Mouse (Mus musculus) ovary, adult 18-20 months (tissue): ENCODE measurements around the gene Anxa1.

Experiments used
- DNase-seq: peaks from one replicate; pipeline ENCODE4 v3.0.0; 2022; ENCODE audit warnings: low spot score, mixed read lengths

The Anxa1 gene

GRCm38 (mm10) chr19:20390455-20390994, at the start of gene Anxa1:
TSS of gene Anxa1 (minus strand) at chr19:20390944.
- peak; percentile 15 for DNase-seq

DNA sequence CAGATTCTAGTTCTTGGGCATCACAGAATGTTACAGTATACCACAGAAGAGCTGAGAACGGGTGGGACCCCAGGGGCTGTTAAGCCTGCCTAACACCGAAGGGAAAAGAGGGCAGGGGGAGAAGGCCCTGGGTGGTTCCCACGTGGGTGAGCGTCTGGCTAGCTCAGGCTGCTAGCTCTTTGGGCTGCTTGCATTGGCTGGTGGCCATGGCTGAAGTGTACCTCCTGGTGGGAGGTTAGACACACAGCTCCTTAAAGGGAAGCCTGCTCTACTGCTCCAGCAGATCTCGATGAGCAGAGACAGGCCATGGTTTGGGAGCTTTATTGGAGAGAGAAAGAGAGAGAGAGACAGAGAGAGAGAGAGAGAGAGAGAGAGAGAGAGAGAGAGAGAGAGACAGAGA, 46.3 kb upstream of the Anxa1 start:
- no peak for DNase-seq

DNA sequence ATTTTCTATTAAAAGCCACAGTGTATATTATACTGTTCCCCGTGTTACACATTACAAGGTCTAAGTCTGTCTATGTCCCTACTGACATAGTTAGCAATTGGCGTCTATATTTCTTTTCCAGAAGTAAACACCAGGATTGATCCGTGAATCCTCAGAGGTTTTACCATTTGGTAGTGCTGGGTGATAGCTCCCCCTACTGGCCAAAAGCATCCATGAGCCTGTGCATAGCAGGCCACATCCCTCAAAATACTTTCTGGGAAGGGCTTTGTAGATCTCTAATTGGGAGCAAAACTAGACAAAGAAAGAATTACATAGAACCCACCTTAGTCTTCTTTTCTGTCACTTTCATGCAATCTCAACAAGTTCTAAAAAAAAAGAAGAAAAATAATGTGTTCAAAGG, 43.8 kb upstream of the Anxa1 start:
- DNase-seq, result no peak

DNA sequence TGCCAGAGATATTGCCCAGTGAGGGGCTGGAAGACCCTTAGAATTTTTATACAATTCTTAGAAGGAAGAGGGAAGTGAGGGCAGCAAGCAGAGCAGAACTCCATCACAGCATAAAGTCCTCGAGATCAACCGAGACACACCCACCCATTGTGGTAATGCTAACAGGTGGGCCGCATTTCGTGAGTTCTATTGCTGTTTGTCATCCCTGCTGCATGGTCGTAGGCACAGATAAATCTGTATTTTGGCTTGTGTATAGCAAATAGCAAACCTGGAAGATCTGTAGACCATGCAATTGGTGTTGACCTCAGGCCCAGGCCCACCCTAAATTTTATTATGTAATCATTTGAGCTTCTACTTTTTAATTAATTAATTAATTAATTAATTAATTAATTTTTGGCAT, 43.2 kb upstream of the Anxa1 start:
- DNase-seq, result no peak

- DNase-seq, result no peak
Observed at GRCm38 (mm10) chr19:20426443-20427161, 35.9 kb upstream of the Anxa1 start.

GRCm38 (mm10) chr19:20411276-20411675, 20.5 kb upstream of the Anxa1 start:
- DNase-seq, result no peak

DNA sequence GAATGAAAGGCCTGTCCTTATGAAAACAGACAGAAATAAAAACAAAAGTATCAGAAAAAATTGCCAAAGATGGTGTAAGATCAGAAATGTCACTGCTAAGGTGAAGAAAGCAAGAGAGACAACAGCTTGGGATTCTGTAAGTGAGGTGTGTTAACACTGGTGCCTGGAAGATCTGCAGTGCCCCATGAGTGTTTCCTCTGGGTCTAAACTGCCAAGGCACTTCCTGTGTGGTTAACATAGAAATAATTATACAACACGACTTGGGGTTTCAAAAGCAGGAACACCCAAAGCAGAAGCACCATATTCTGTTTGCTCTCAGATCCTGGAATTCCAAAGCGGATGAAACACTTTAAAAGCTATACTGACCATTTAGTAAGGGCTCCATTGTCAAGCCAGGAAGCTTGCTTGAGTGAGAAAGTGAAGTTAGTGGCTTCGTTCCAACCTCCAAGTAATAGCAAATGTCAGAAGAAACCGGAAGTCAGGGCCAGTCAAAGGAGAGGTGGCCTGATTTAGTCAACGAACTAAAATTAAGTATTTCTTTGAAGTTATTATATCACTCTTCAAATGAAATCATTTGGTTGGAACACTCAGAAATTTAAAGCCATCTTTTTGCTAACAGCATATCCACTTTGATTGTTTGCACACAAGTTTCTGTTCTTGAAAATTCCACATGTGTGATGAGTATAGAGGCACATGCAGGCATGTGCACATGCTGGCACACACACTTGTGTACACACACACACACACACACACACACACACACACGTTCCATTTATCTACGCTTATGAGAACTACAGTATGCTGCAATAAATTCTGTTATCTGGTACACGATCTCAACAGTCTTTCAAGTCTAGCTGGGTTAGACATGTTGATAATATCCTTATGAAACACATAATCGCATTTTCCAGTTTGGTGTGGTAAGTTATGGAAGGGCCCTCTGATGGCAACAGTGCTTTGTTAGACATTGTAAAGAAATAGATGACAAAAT, 19.1 kb upstream of the Anxa1 start:
- no peak for DNase-seq

DNA sequence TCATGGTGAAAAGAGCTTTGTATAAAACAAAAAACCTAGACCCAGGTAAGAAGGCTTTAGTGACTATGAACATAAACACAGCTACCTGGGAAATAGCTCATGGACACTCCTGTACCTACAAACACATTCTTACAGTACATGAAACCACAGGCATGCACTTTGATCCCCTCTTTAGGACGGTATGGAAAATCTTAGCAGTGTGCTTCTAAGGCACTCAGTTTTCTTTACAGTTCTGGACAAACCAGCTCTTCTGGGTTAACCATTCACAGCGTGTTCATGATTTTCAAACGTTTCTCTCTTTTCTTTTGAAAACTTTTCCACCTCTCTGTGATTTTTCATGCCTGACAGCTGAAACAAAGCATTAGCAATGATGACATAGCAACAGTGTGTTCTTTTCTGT, 15.7 kb upstream of the Anxa1 start:
- no peak for DNase-seq

DNA sequence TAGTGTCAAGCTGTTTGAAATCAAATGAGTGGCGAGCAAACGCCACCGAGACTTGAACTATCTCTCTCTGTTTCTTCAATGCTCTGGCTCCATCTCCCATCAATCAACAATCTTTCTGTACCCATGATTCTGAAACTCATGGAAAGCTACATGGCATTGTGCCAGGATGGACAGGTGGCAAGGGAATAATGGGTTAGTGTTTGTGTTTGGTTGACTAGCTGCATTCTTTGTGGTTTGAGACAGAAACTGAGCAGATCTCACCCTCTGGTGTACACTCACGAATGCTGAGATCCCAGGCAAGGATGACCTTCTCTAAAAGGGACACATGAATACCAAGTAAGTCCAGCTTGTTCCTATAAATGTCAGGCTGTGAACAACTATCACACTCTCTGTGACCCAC, 14.3 kb upstream of the Anxa1 start:
- DNase-seq, result no peak

DNA sequence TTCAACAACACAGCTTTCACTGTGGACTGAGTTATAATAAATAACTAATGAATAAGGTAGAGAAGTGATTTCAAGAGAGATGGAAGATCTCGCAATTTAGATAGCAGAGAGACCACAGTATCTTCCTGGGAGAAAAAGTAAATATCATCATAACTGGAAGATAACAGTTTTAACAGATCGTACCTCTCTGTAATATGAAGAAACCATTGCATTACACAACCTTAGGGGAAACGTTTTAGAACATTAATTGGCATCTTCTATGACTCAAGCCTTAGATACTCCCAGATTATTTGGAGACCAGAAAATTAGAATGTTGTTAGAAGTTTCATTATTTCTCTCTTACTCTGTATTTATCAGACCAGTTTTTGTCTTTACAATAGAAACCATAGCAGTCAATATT, 13.0 kb upstream of the Anxa1 start:
- DNase-seq, result no peak

- no peak for DNase-seq
Observed at GRCm38 (mm10) chr19:20403219-20403618, 12.5 kb upstream of the Anxa1 start.

DNA sequence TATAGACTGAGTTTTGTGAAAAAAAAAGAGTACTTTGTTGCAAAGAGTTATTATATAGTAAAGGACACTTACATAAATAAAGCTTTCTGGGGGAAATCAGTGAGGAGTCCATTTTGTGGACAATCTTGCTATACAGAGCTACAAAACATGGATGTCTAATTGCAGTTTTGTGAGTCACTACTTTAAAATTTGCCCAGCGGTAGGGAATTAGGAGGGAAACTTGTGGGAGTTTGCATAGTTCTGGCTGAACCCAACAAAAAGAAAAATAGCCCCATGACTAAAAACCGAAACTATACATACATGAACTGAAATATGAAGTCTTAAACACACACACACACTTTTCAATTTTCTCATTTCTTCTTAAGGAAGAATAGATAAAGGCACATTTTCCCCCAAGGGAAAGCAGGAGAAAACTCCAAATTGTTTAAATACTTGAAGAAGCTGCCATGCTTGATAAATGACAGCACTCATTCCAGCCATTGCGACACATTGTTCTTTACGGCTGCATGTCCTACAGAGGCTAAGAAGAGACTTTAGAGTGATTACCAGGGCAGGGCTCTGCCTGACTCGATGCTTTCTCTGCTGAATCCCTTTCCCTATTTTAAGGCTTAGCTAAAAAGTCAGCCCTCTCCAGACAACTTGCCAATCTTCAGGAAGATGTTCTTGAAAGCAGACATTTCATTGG, 11.9 kb upstream of the Anxa1 start:
- no peak for DNase-seq

DNA sequence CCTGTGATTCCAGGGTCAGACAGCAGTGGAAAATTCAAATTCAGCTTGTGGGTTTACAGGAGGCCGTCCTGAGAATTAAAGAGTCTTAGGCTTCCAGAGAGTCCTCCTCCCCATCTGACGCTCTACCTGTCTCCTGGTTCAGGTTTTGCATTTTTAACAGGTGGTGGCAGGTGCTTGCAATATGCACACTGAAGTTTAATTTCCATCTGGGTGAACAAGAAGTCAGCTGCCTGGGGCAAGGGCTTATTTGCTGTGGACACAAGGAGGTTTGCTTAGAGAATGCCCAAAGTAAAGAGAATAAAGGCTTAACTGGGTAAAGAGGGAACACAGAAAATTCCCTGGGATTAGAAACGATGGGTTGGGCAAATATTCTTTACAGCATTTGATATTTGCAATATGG, 11.2 kb upstream of the Anxa1 start:
- DNase-seq, result no peak

- no peak for DNase-seq
Observed at GRCm38 (mm10) chr19:20399187-20399586, 8.4 kb upstream of the Anxa1 start.

GRCm38 (mm10) chr19:20397092-20397491, 6.3 kb upstream of the Anxa1 start:
- DNase-seq, result no peak

- DNase-seq, result peak; percentile 12
Observed at GRCm38 (mm10) chr19:20393556-20394274, 3.0 kb upstream of the Anxa1 start.

- no peak for DNase-seq
Observed at GRCm38 (mm10) chr19:20389723-20390122, 1.0 kb downstream of the Anxa1 start.

- DNase-seq, result no peak
Observed at GRCm38 (mm10) chr19:20389245-20389644, 1.5 kb downstream of the Anxa1 start.

DNA sequence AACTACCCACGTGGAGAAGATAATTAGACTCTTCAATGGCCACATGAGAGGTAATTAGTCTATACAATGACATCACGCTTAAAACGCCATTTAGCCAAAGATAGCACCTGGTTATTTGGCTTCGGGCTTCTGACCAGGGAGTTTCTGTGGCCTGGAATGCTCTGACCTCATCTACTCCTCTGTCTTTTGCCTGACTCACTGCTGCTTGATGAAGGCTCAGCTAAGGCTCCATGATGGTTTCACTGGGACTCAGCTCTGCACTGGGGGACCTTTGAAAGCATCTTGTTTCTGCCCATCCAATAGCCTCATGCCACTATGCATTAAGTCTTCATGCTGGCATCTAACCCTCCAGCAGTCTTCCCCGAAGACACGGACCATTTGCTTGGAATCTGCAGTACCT, 2.5 kb downstream of the Anxa1 start:
- no peak for DNase-seq

DNA sequence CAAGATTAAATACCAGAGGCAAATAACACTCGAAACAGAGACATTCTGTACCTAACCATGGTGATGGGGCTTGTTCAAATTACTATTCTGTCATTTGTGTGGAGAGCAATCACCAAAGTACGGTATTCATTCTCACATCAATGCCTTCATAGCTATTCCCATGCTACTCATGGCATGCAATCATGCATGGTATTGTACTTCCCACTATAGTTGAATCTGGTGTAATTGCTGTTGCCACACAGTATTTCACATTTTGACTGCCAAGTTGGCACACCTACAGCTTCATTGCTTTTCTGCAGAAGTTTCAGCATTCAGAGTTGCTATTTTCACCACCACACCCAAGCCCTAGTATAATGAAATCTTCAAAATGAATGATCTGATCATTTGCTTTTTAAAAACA, 4.4 kb downstream of the Anxa1 start:
- no peak for DNase-seq

- DNase-seq, result no peak
Observed at GRCm38 (mm10) chr19:20385645-20386044, 5.1 kb downstream of the Anxa1 start.
